Mouse (Mus musculus) MEL (cell line): ENCODE results near the gene Atp6v0a1. TPM values are rescaled to one million over a fixed set of nuclear protein-coding genes. Genes with fewer than 3 reads are reported as not detected.

Experiments used
- DNase-seq: peaks from one replicate; pipeline ENCODE4 v3.0.0; 2011; ENCODE audit warnings: low read depth, low spot score
- H3K27ac ChIP-seq: 2 replicates; pipeline ENCODE4 v1.5.1; 2012; ENCODE audit warnings: low read depth, mild to moderate bottlenecking, control low read depth, low read length, moderate library complexity; ENCODE audit not compliant: control insufficient read depth
- H3K27me3 ChIP-seq, 2 experiments: fragments of 150-350 bp in 1 of 2; sonication (generic) in 1 of 2; 2 replicates each; pipeline ENCODE4 v1.6.1; 2012; ENCODE audit warnings: low read length in 2 of 2, mild to moderate bottlenecking in 2 of 2, improper control_type of control experiment in 1 of 2, moderate library complexity in 1 of 2; ENCODE audit not compliant: insufficient read depth in 2 of 2, control insufficient read depth in 1 of 2
- H3K36me3 ChIP-seq, 2 experiments: 2 replicates each; pipeline ENCODE4 v1.6.1; 2012 to 2014; ENCODE audit warnings: low read length in 2 of 2, improper control_type of control experiment in 1 of 2, inconsistent platforms in 1 of 2, mild to moderate bottlenecking in 1 of 2; ENCODE audit not compliant: insufficient read depth in 2 of 2, control insufficient read depth in 1 of 2
- H3K4me1 ChIP-seq, 2 experiments: fragments of 150-350 bp in 1 of 2; sonication (generic) in 1 of 2; 2 replicates each; pipeline ENCODE4 v1.6.1; 2012; ENCODE audit warnings: low read length in 2 of 2, improper control_type of control experiment in 1 of 2, mild to moderate bottlenecking in 1 of 2; ENCODE audit not compliant: insufficient read depth in 2 of 2, control insufficient read depth in 1 of 2
- H3K4me3 ChIP-seq, 2 experiments: fragments of 150-350 bp in 1 of 2; sonication (generic) in 1 of 2; 2 replicates each; pipeline ENCODE4 v1.5.1; 2012; ENCODE audit warnings: low read depth in 2 of 2, low read length in 2 of 2, mild to moderate bottlenecking in 2 of 2, moderate library complexity in 2 of 2, control low read depth in 1 of 2, improper control_type of control experiment in 1 of 2; ENCODE audit not compliant: control insufficient read depth in 1 of 2, insufficient read depth in 1 of 2
- H3K79me2 ChIP-seq: 2 replicates; pipeline ENCODE4 v1.6.1; 2012; ENCODE audit warnings: mild to moderate bottlenecking, low read length, moderate library complexity; ENCODE audit not compliant: control insufficient read depth, poor library complexity, insufficient read depth
- H3K9ac ChIP-seq: 2 replicates; pipeline ENCODE4 v1.6.1; 2012; ENCODE audit warnings: low read depth, mild to moderate bottlenecking, control low read depth, low read length, moderate library complexity; ENCODE audit not compliant: control insufficient read depth, poor library complexity, severe bottlenecking
- H3K9me3 ChIP-seq: fragments of 150-350 bp; sonication (generic); replicated peaks from 2 replicates; pipeline ENCODE4 v1.6.1; 2012; ENCODE audit warnings: mild to moderate bottlenecking, low read length, improper control_type of control experiment, moderate library complexity; ENCODE audit not compliant: insufficient read depth
- BHLHE40 ChIP-seq: IDR thresholded peaks from 2 replicates; pipeline ENCODE4 v1.6.1; 2012; ENCODE audit warnings: low read depth, mild to moderate bottlenecking, inconsistent platforms, low read length, improper control_type of control experiment, borderline replicate concordance
- CTCF ChIP-seq, 3 experiments: IDR thresholded peaks in 2 of 3; conservative IDR thresholded peaks in 1 of 3; 2 replicates each; pipeline ENCODE4 v1.5.1; 2011 to 2012; ENCODE audit warnings: low read length in 3 of 3, low read depth in 2 of 3, mild to moderate bottlenecking in 2 of 3, improper control_type of control experiment in 1 of 3, inconsistent platforms in 1 of 3, mixed read lengths in 1 of 3, moderate library complexity in 1 of 3; ENCODE audit not compliant: control insufficient read depth in 1 of 3, insufficient read depth in 1 of 3, poor library complexity in 1 of 3, severe bottlenecking in 1 of 3
- E2F4 ChIP-seq: IDR thresholded peaks from 2 replicates; pipeline ENCODE4 v1.6.1; 2011; ENCODE audit warnings: low read depth, low read length, improper control_type of control experiment, borderline replicate concordance
- ELF1 ChIP-seq: IDR thresholded peaks from 2 replicates; pipeline ENCODE4 v1.6.1; 2014; ENCODE audit warnings: low read depth, mild to moderate bottlenecking, inconsistent platforms, low read length, improper control_type of control experiment, moderate library complexity
- EP300 ChIP-seq, 2 experiments: IDR thresholded peaks; 2 replicates each; pipeline ENCODE4 v1.6.1; 2011; ENCODE audit warnings: improper control_type of control experiment in 2 of 2, low read length in 2 of 2, low read depth in 1 of 2, mild to moderate bottlenecking in 1 of 2
- ETS1 ChIP-seq: IDR thresholded peaks from 2 replicates; pipeline ENCODE4 v1.6.1; 2012; ENCODE audit warnings: low read depth, mild to moderate bottlenecking, inconsistent platforms, low read length, improper control_type of control experiment, moderate library complexity
- GABPA ChIP-seq: IDR thresholded peaks from 2 replicates; pipeline ENCODE4 v1.6.1; 2012; ENCODE audit warnings: low read depth, mild to moderate bottlenecking, inconsistent platforms, low read length, improper control_type of control experiment, moderate library complexity
- GATA1 ChIP-seq: IDR thresholded peaks from 2 replicates; pipeline ENCODE4 v1.6.1; 2011; ENCODE audit warnings: low read depth, low read length, improper control_type of control experiment
- HCFC1 ChIP-seq: IDR thresholded peaks from 2 replicates; pipeline ENCODE4 v1.6.1; 2012; ENCODE audit warnings: low read depth, mild to moderate bottlenecking, inconsistent platforms, low read length, improper control_type of control experiment, moderate library complexity
- JUND ChIP-seq: IDR thresholded peaks from 2 replicates; pipeline ENCODE4 v1.6.1; 2011; ENCODE audit warnings: low read depth, mild to moderate bottlenecking, improper control_type of control experiment, low read length
- KAT2A ChIP-seq: conservative IDR thresholded peaks from 2 replicates; pipeline ENCODE4 v1.6.1; 2012; ENCODE audit warnings: low read depth, low read length, improper control_type of control experiment, inconsistent platforms
- MAFK ChIP-seq: IDR thresholded peaks from 2 replicates; pipeline ENCODE4 v1.6.1; 2011; ENCODE audit warnings: low read depth, mild to moderate bottlenecking, low read length, improper control_type of control experiment, borderline replicate concordance
- MAX ChIP-seq: IDR thresholded peaks from 2 replicates; pipeline ENCODE4 v1.6.1; 2011; ENCODE audit warnings: low read length, improper control_type of control experiment
- MAZ ChIP-seq: IDR thresholded peaks from 2 replicates; pipeline ENCODE4 v1.6.1; 2012; ENCODE audit warnings: low read depth, mild to moderate bottlenecking, inconsistent platforms, low read length, improper control_type of control experiment
- MEF2A ChIP-seq: IDR thresholded peaks from 2 replicates; pipeline ENCODE4 v1.6.1; 2014; ENCODE audit warnings: low read depth, mild to moderate bottlenecking, inconsistent platforms, low read length, improper control_type of control experiment; ENCODE audit not compliant: poor library complexity, insufficient replicate concordance, severe bottlenecking; ENCODE audit errors: extremely low read depth
- MYB ChIP-seq: IDR thresholded peaks from 2 replicates; pipeline ENCODE4 v1.6.1; 2011; ENCODE audit warnings: mild to moderate bottlenecking, low read depth, low read length, improper control_type of control experiment
- MYC ChIP-seq: IDR thresholded peaks from 2 replicates; pipeline ENCODE4 v1.6.1; 2011; ENCODE audit warnings: low read depth, mild to moderate bottlenecking, low read length, improper control_type of control experiment, moderate library complexity
- NRF1 ChIP-seq: IDR thresholded peaks from 2 replicates; pipeline ENCODE4 v1.6.1; 2014; ENCODE audit warnings: low read depth, mild to moderate bottlenecking, inconsistent platforms, low read length, improper control_type of control experiment, moderate library complexity; ENCODE audit not compliant: poor library complexity, insufficient read depth, severe bottlenecking
- POLR2A ChIP-seq, 2 experiments: IDR thresholded peaks; 2 replicates each; pipeline ENCODE4 v1.6.1; 2011 to 2012; ENCODE audit warnings: low read length in 2 of 2, mild to moderate bottlenecking in 2 of 2, control low read depth in 1 of 2, improper control_type of control experiment in 1 of 2, low read depth in 1 of 2, moderate library complexity in 1 of 2; ENCODE audit not compliant: control insufficient read depth in 1 of 2, insufficient read depth in 1 of 2, poor library complexity in 1 of 2
- POLR2AphosphoS2 ChIP-seq: IDR thresholded peaks from 2 replicates; pipeline ENCODE4 v1.6.1; 2011; ENCODE audit warnings: low read length, improper control_type of control experiment
- POLR2AphosphoS5 ChIP-seq: IDR thresholded peaks from 2 replicates; pipeline ENCODE4 v1.6.1; 2012; ENCODE audit warnings: low read depth, borderline replicate concordance, mild to moderate bottlenecking, inconsistent platforms, low read length, moderate library complexity, mixed read lengths
- RCOR1 ChIP-seq: IDR thresholded peaks from 2 replicates; pipeline ENCODE4 v1.6.1; 2012; ENCODE audit warnings: low read depth, mild to moderate bottlenecking, inconsistent platforms, low read length, improper control_type of control experiment
- SIN3A ChIP-seq: IDR thresholded peaks from 2 replicates; pipeline ENCODE4 v1.6.1; 2012; ENCODE audit warnings: low read length, improper control_type of control experiment, inconsistent platforms
- SMC3 ChIP-seq: IDR thresholded peaks from 2 replicates; pipeline ENCODE4 v1.6.1; 2011; ENCODE audit warnings: low read depth, low read length, improper control_type of control experiment
- TAL1 ChIP-seq: IDR thresholded peaks from 2 replicates; pipeline ENCODE4 v1.6.1; 2012; ENCODE audit warnings: mild to moderate bottlenecking, inconsistent platforms, low read length, moderate library complexity, mixed read lengths
- TBP ChIP-seq: IDR thresholded peaks from 2 replicates; pipeline ENCODE4 v1.8.0; 2011; ENCODE audit warnings: low read depth, low read length, improper control_type of control experiment
- TCF12 ChIP-seq: IDR thresholded peaks from 2 replicates; pipeline ENCODE4 v1.6.1; 2014; ENCODE audit warnings: low read depth, mild to moderate bottlenecking, inconsistent platforms, low read length, improper control_type of control experiment, moderate library complexity
- UBTF ChIP-seq: IDR thresholded peaks from 2 replicates; pipeline ENCODE4 v1.6.1; 2012; ENCODE audit warnings: low read depth, mild to moderate bottlenecking, inconsistent platforms, low read length, improper control_type of control experiment, moderate library complexity, borderline replicate concordance; ENCODE audit not compliant: insufficient read depth
- USF1 ChIP-seq: IDR thresholded peaks from 2 replicates; pipeline ENCODE4 v1.6.1; 2014; ENCODE audit warnings: low read depth, mild to moderate bottlenecking, inconsistent platforms, low read length, improper control_type of control experiment, moderate library complexity
- USF2 ChIP-seq, 2 experiments: IDR thresholded peaks; 2 replicates each; pipeline ENCODE4 v1.6.1; 2011 to 2012; ENCODE audit warnings: improper control_type of control experiment in 2 of 2, low read length in 2 of 2, borderline replicate concordance in 1 of 2, inconsistent platforms in 1 of 2, low read depth in 1 of 2, mild to moderate bottlenecking in 1 of 2; ENCODE audit not compliant: insufficient read depth in 1 of 2
- ZC3H11A ChIP-seq: IDR thresholded peaks from 2 replicates; pipeline ENCODE4 v1.6.1; 2012; ENCODE audit warnings: low read depth, mild to moderate bottlenecking, inconsistent platforms, low read length, improper control_type of control experiment
- ZKSCAN1 ChIP-seq: IDR thresholded peaks from 2 replicates; pipeline ENCODE4 v1.6.1; 2012; ENCODE audit warnings: low read depth, mild to moderate bottlenecking, inconsistent platforms, low read length, improper control_type of control experiment, moderate library complexity
- ZMIZ1 ChIP-seq: IDR thresholded peaks from 2 replicates; pipeline ENCODE4 v1.6.1; 2012; ENCODE audit warnings: low read depth, mild to moderate bottlenecking, inconsistent platforms, low read length, improper control_type of control experiment, moderate library complexity
- ZNF384 ChIP-seq: IDR thresholded peaks from 2 replicates; pipeline ENCODE4 v1.6.1; 2012; ENCODE audit warnings: low read depth, mild to moderate bottlenecking, inconsistent platforms, low read length, improper control_type of control experiment
- polyA plus RNA-seq, 2 experiments: library from polyadenylated mRNA; stranded (reverse) in 1 of 2; unstranded in 1 of 2; fragments of >175 nt in 1 of 2; fragments of >200 nt in 1 of 2; gene quantifications; 2 replicates each; pipeline versions ENCODE4 v1.2.1 to v1.2.4; 2012; ENCODE audit warnings: low replicate concordance in 2 of 2, low read depth in 1 of 2; ENCODE audit not compliant: insufficient read length in 2 of 2, insufficient read depth in 1 of 2, missing spikeins in 1 of 2
- total RNA-seq: library from RNA; depleted of rRNA; stranded (reverse); fragments of 300-350 nt; gene quantifications from 2 replicates; pipeline ENCODE4 v1.2.3, GENCODE M21; 2012

Gene Atp6v0a1
- total and polyA plus RNA-seq, 3 experiments: 12.8 to 23.2 TPM; not detected in 1

- H3K27me3 ChIP-seq: peaks cover 4 to 5% of the 10 kb centered on the region in 2 experiments; a peak in 3 of 4 replicates
- H3K9me3 ChIP-seq: no peaks in the 10 kb centered on the region
- peak overlapping the region; percentile 5; the same call in 1 of the 2 replicates for H3K27ac ChIP-seq
- peaks cover 4 to 11% of the 10 kb centered on the region in 2 experiments; a peak in 3 of 4 replicates for H3K4me1 ChIP-seq
- peak overlapping the region; percentile 41 to 42 for H3K4me3 ChIP-seq
- peak overlapping the region; percentile 62 for H3K9ac ChIP-seq
- no peaks in the 10 kb centered on the region for H3K79me2 ChIP-seq
- H3K36me3 ChIP-seq: peaks cover 0 to 5% of the 10 kb centered on the region in 2 experiments; a peak in 2 of 4 replicates
- DNase-seq: peak; percentile 91
- peak; percentile 34; the same call in 1 of the 2 replicates for TF ChIP-seq ETS1
- TF ChIP-seq NRF1: no peak
- no peak for TF ChIP-seq UBTF
- no peak for TF ChIP-seq GABPA
- TF ChIP-seq ZC3H11A: peak; percentile 80
- peak; percentile 52; the same call in 1 of the 2 replicates for TF ChIP-seq ZKSCAN1
- no peak for TF ChIP-seq MAFK
- no peak for TF ChIP-seq E2F4
- no peak for TF ChIP-seq POLR2AphosphoS5
- TF ChIP-seq MAZ: peak; percentile 77; the same call in 1 of the 2 replicates
- TF ChIP-seq RCOR1: no peak
- 0 out of 2 replicates have a peak, but pooled peaks have one; percentile 39 for TF ChIP-seq HCFC1
- peak; percentile 89 to 98 (median 97) for TF ChIP-seq CTCF (IDR thresholded peaks at IDR 0.05 in 2 of 3, conservative IDR thresholded peaks at IDR 0.05 in 1 of 3; ENCODE audit: control insufficient read depth in 1 of 3, insufficient read depth in 1 of 3, low read depth in 2 of 3, low read length in 3 of 3, poor library complexity in 1 of 3, severe bottlenecking in 1 of 3)
- 0 out of 2 replicates have a peak, but pooled peaks have one; percentile 55 for TF ChIP-seq JUND
- TF ChIP-seq ZNF384: peak; percentile 32; the same call in 1 of the 2 replicates
- TF ChIP-seq POLR2AphosphoS2: no peak
- no peak for TF ChIP-seq ZMIZ1
- peak; percentile 82 for TF ChIP-seq SIN3A
- TF ChIP-seq GATA1: no peak
- TF ChIP-seq MEF2A: 0 out of 2 replicates have a peak, but pooled peaks have one; percentile 13
- TF ChIP-seq POLR2A (IDR thresholded peaks at IDR 0.05; ENCODE audit: control insufficient read depth in 1 of 2, insufficient read depth in 1 of 2, low read depth in 1 of 2, low read length in 2 of 2, poor library complexity in 1 of 2): 0 out of 4 replicates have a peak, but pooled peaks of 1 of the 2 experiments have one; percentile 21
- TF ChIP-seq USF2 (IDR thresholded peaks at IDR 0.05; ENCODE audit: borderline replicate concordance in 1 of 2, insufficient read depth in 1 of 2, low read depth in 1 of 2, low read length in 2 of 2): no peak
- TF ChIP-seq MYC: no peak; the same call in 1 of the 2 replicates
- no peak for TF ChIP-seq MYB
- TF ChIP-seq TCF12: no peak
- TF ChIP-seq TBP: peak; percentile 67; the same call in 1 of the 2 replicates
- TF ChIP-seq SMC3: peak; percentile 98
- TF ChIP-seq ELF1: 0 out of 2 replicates have a peak, but pooled peaks have one; percentile 40
- no peak for TF ChIP-seq TAL1
- no peak for TF ChIP-seq MAX
- 0 out of 4 replicates have a peak, but pooled peaks of 1 of the 2 experiments have one; percentile 39 for TF ChIP-seq EP300 (IDR thresholded peaks at IDR 0.05; ENCODE audit: low read depth in 1 of 2, low read length in 2 of 2)
- TF ChIP-seq USF1: 0 out of 2 replicates have a peak, but pooled peaks have one; percentile 24
- no peak for TF ChIP-seq KAT2A
- TF ChIP-seq BHLHE40: peak; percentile 59; the same call in 1 of the 2 replicates
Observed at GRCm38 (mm10) chr11:100983125-100983777, 26.0 kb upstream of the Atp6v0a1 start.
